Mouse (Mus musculus) layer of hippocampus, postnatal 36 days (tissue): ENCODE measurements around the gene Mstn. TPM values are rescaled to one million over a fixed set of nuclear protein-coding genes. Genes with fewer than 3 reads are reported as not detected.

Source experiments
- DNase-seq, 2 experiments: peaks; one replicate each; pipeline ENCODE4 v3.0.0; 2022
- total RNA-seq, 2 experiments: library from RNA; stranded (reverse); gene quantifications; 2 replicates each; pipeline ENCODE4 v1.2.3; 2021

The Mstn gene
- total RNA-seq, 2 experiments from 2014 or later: 0.51 to 0.65 TPM

- DNase-seq: no peak
Observed at GRCm38 (mm10) chr1:53110561-53110960, 49.1 kb downstream of the Mstn start.

Other genes with a start within 250 kb of the Mstn start
- 10 to 100 TPM; 35.3 to 41.0 TPM for gene Inpp1, start 244.0 kb upstream of the Mstn start, total RNA-seq
- 10 to 100 TPM; 16.2 to 19.9 TPM for gene Hibch, start 216.7 kb upstream of the Mstn start, total RNA-seq
- gene 1700019D03Rik, start 41.5 kb upstream of the Mstn start, total RNA-seq: 1 to 10 TPM; 7.2 to 7.4 TPM
- gene 1700019A02Rik, start 126.0 kb downstream of the Mstn start, total RNA-seq: not detected
- gene Pms1, start 235.4 kb downstream of the Mstn start, total RNA-seq: 10 to 100 TPM; 25.8 to 27.0 TPM
- gene Ormdl1, start 235.5 kb downstream of the Mstn start, total RNA-seq: 1 to 10 TPM; 8.4 to 8.7 TPM
- gene Gm28778, start 235.5 kb downstream of the Mstn start, total RNA-seq: under 1 TPM in 1 of 2 experiments, not detected in 1; 0.95 TPM